Mouse (Mus musculus): ENCODE results near the gene Sst. TPM values are rescaled to one million over a fixed set of nuclear protein-coding genes. Genes with fewer than 3 reads are reported as not detected.

The Sst gene
- polyA plus RNA-seq (2014; fragmentation: Nextera tagmentation; extraction: Ambion mirVana): 6.4 TPM in 1 of 2 replicates, not detected in the other

DNA sequence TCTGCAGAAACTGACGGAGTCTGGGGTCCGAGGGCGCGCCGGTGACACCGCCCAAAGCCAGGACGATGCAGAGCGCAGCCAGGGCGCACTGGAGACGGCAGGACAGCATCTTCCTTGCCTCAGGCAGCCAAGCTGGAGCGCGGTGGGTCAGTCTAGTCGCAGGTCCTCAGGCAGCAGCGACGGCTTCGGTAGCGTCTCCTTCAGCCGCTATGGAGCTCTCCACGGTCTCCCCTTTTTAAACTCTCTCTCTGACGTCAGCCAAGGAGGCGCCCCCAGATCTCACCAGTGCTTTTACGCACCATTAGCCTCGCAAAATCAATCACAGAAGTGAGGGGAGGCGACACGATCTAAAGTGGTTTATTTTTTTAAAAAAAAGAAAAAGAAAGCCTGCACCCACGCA, at the start of gene Sst:
Gene Sst (minus strand): TSS at position 323 of the 400 bp plus-strand sequence.
- H3K9ac ChIP-seq (ENCODE audit: low read length): no peak within 1 kb of the TSS
- ATAC-seq (replicated peaks; ENCODE audit: low FRiP score, low TSS enrichment, low read depth) (no peak), DNase-seq (ENCODE audit: low spot score) (peak; percentile 53)
- no peaks in the 10 kb centered on the region for H3K9me3 ChIP-seq (ENCODE audit: control insufficient read depth, low read length)
- 7% methylated on average over 26 of the region's 26 CpGs for WGBS
- no peaks in the 10 kb centered on the region for H3K36me3 ChIP-seq (ENCODE audit: control insufficient read depth, insufficient read depth, low read length)
- H3K27me3 ChIP-seq (replicated peaks; ENCODE audit: control insufficient read depth, insufficient read depth, low read length): peaks cover 20% of the 10 kb centered on the region
- no peak within 1 kb of the TSS for H3K4me3 ChIP-seq (ENCODE audit: low read depth, low read length)
- H3K27ac ChIP-seq (ENCODE audit: low read depth): no peak within 1 kb of the TSS
- no peaks in the 10 kb centered on the region for H3K4me1 ChIP-seq (replicated peaks; ENCODE audit: control insufficient read depth, insufficient read depth, low read length)
- H3K4me2 ChIP-seq (ENCODE audit: low read length): no peak within 1 kb of the TSS

DNA sequence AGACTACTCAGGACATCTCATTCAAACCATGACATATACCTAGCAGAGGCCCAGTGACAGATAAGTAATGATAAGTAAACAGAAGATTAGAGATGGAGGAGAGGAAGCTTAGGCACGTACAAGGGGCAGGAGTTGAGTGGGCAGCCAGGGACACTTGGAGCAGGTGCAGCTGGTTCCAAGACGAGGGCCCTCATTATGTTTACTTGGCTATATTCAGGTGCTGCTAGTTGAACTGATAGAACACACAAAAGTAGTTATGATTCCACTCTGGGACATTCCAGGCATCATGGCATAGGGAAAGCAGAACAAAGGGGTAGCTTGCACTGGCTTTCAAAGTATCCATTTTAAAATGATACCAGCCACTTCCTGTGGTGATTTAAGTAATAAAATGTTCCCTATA, 43.6 kb upstream of the Sst start:
- no peak overlapping the region for H3K27ac ChIP-seq (ENCODE audit: low read depth)
- no peaks in the 10 kb centered on the region for H3K4me1 ChIP-seq (replicated peaks; ENCODE audit: control insufficient read depth, insufficient read depth, low read length)
- ATAC-seq (replicated peaks; ENCODE audit: low FRiP score, low TSS enrichment, low read depth): no peak
- DNase-seq (ENCODE audit: low spot score): no peak
- H3K9ac ChIP-seq (ENCODE audit: low read length): no peak overlapping the region
- no peak overlapping the region for H3K4me3 ChIP-seq (ENCODE audit: low read depth, low read length)
- WGBS: 36% methylated on average over 2 of the region's 2 CpGs
- H3K27me3 ChIP-seq (replicated peaks; ENCODE audit: control insufficient read depth, insufficient read depth, low read length): no peaks in the 10 kb centered on the region
- no peak overlapping the region for H3K4me2 ChIP-seq (ENCODE audit: low read length)
- H3K9me3 ChIP-seq (ENCODE audit: control insufficient read depth, low read length): no peaks in the 10 kb centered on the region
- no peaks in the 10 kb centered on the region for H3K36me3 ChIP-seq (ENCODE audit: control insufficient read depth, insufficient read depth, low read length)

- no peak within 1 kb of the TSS for H3K27ac ChIP-seq (ENCODE audit: low read depth)
- DNase-seq (ENCODE audit: low spot score) (no peak), ATAC-seq (replicated peaks; ENCODE audit: low FRiP score, low TSS enrichment, low read depth) (no peak)
- no peaks in the 10 kb centered on the region for H3K27me3 ChIP-seq (replicated peaks; ENCODE audit: control insufficient read depth, insufficient read depth, low read length)
- no peaks in the 10 kb centered on the region for H3K4me1 ChIP-seq (replicated peaks; ENCODE audit: control insufficient read depth, insufficient read depth, low read length)
- no peak within 1 kb of the TSS for H3K9ac ChIP-seq (ENCODE audit: low read length)
- H3K9me3 ChIP-seq (ENCODE audit: control insufficient read depth, low read length): no peaks in the 10 kb centered on the region
- WGBS: 85% methylated on average over 11 of the region's 11 CpGs
- no peak within 1 kb of the TSS for H3K4me2 ChIP-seq (ENCODE audit: low read length)
- H3K36me3 ChIP-seq (ENCODE audit: control insufficient read depth, insufficient read depth, low read length): no peaks in the 10 kb centered on the region
- H3K4me3 ChIP-seq (ENCODE audit: low read depth, low read length): no peak within 1 kb of the TSS
Observed at GRCm38 (mm10) chr16:23932294-23932693, 41.5 kb upstream of the Sst start, which contains the start of gene Rtp2. TSS of gene Rtp2 (minus strand) at chr16:23932394.

- no peak for DNase-seq (ENCODE audit: low spot score)
- H3K36me3 ChIP-seq (ENCODE audit: control insufficient read depth, insufficient read depth, low read length): no peaks in the 10 kb centered on the region
- 50% methylated on average over 18 of the region's 18 CpGs for WGBS
Observed at GRCm38 (mm10) chr16:23931275-23931674, 40.5 kb upstream of the Sst start.

DNA sequence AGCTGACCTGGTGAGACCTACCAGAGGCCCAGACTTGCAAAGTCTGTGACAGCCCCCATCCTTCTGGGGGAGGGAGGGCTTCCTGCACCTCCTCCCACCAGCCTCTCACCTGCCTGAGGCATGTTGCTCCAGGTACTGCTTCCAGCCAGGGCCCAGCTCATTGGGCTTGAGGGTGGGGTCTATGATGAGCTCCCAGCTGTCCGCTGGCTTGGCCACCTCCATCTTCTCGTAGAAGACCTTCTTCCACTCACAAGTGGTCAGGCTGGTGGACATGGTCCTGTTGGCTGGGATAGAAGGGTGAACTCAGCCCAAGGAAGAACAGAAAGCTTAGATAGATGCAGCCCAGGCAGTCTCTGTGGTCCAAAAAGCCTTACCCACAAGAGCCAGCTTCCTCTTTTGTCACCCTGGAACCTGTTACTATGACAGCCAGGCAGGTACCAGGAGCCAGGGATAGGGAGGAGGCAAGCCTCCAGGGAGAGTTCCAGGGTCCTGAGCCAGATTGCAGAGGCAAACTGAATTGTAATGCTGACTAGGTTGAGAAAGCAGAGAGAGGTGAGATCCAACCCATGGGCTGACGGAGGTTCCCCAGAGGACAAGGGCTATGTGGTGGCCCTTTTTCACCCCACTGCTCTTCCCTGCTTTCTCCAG, 39.8 kb upstream of the Sst start:
- WGBS: 91% methylated on average over 3 of the region's 3 CpGs
- DNase-seq (ENCODE audit: low spot score): no peak
- ATAC-seq (replicated peaks; ENCODE audit: low FRiP score, low TSS enrichment, low read depth): no peak

More at GRCm38 (mm10) chr16:23931275-23931674, 40.5 kb upstream of the Sst start:
- no peaks in the 10 kb centered on the region for H3K9me3 ChIP-seq (ENCODE audit: control insufficient read depth, low read length)
- no peak overlapping the region for H3K4me3 ChIP-seq (ENCODE audit: low read depth, low read length)
- H3K4me1 ChIP-seq (replicated peaks; ENCODE audit: control insufficient read depth, insufficient read depth, low read length): no peaks in the 10 kb centered on the region
- no peak overlapping the region for H3K27ac ChIP-seq (ENCODE audit: low read depth)
- H3K4me2 ChIP-seq (ENCODE audit: low read length): no peak overlapping the region
- no peak for ATAC-seq (replicated peaks; ENCODE audit: low FRiP score, low TSS enrichment, low read depth)
- no peak overlapping the region for H3K9ac ChIP-seq (ENCODE audit: low read length)
- no peaks in the 10 kb centered on the region for H3K27me3 ChIP-seq (replicated peaks; ENCODE audit: control insufficient read depth, insufficient read depth, low read length)

DNA sequence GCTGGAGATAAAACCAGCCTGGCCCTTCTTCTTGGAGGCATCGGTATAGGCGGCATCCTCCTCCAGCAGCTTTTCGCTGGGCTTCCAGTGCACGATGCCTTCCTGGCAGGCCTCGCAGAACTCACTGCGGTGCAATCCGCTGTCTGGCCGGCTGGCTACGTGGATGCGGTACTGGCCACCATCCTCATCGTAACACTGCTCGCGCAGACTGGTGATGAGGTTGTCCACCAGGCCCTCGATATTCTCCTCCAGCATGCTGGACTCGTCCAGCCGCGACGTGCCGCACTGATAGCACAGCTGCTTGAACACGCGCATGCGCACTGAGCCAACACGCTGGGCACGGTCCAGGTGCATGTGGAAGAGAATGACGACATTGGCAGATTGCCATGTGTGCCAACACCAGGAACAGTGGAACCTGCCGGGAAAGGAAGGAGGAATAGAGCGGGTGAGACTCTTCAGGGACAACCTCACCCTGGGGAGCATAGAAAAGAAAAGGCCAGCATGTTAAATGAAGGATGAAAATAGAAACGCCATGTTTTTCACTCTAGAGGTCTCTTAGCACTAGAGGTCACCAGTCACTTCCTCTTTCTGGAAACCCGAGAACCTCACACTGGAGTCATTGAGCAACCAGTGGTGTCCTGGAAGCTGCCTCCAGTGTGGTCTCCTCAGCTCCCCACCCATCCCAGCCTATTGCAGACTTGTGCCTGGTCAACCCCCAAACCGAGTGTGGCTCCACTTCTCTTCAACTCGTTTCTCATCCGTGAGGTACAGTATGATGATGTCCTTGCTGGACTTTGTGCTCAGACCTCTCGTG, 36.8 kb upstream of the Sst start:
- 91% methylated on average over 33 of the region's 33 CpGs for WGBS
- Histone ChIP-seq H3K9me3 (ENCODE audit: control insufficient read depth, low read length) (no peaks in the 10 kb centered on the region), H3K27ac (ENCODE audit: low read depth) (no peak overlapping the region), H3K4me1 (replicated peaks; ENCODE audit: control insufficient read depth, insufficient read depth, low read length) (no peaks in the 10 kb centered on the region), H3K4me2 (ENCODE audit: low read length) (no peak overlapping the region), H3K36me3 (ENCODE audit: control insufficient read depth, insufficient read depth, low read length) (no peaks in the 10 kb centered on the region), H3K4me3 (ENCODE audit: low read depth, low read length) (no peak overlapping the region), H3K27me3 (replicated peaks; ENCODE audit: control insufficient read depth, insufficient read depth, low read length) (no peaks in the 10 kb centered on the region), H3K9ac (ENCODE audit: low read length) (no peak overlapping the region)
- ATAC-seq (replicated peaks; ENCODE audit: low FRiP score, low TSS enrichment, low read depth) (no peak), DNase-seq (ENCODE audit: low spot score) (no peak)

More for the DNA sequence above, 39.8 kb upstream of the Sst start:
- Histone ChIP-seq H3K4me1 (replicated peaks; ENCODE audit: control insufficient read depth, insufficient read depth, low read length) (no peaks in the 10 kb centered on the region), H3K27ac (ENCODE audit: low read depth) (no peak overlapping the region), H3K4me3 (ENCODE audit: low read depth, low read length) (no peak overlapping the region), H3K36me3 (ENCODE audit: control insufficient read depth, insufficient read depth, low read length) (no peaks in the 10 kb centered on the region), H3K4me2 (ENCODE audit: low read length) (no peak overlapping the region), H3K9ac (ENCODE audit: low read length) (no peak overlapping the region), H3K27me3 (replicated peaks; ENCODE audit: control insufficient read depth, insufficient read depth, low read length) (no peaks in the 10 kb centered on the region), H3K9me3 (ENCODE audit: control insufficient read depth, low read length) (no peaks in the 10 kb centered on the region)

DNA sequence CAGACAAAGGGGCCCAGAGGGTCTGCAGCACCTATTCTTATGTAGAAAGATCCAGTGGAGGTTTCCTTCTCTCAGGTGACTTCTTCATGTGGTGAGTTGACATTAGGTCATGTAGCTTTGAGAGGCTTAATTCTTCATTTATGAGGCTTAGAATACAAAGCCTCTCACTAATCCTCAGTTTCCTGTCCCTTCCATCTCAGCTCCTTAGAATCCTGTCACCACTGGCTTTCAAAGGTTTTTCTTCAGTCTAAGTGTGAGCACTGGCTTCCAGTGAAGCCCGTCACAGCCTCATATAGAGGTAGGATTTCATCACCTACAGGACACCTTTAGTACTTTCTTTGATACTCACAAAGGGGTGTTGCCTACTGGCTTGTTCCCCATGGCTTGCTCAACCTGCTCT, 32.1 kb upstream of the Sst start:
- 83% methylated on average over 1 of the region's 1 CpGs for WGBS
- Histone ChIP-seq H3K36me3 (ENCODE audit: control insufficient read depth, insufficient read depth, low read length) (no peaks in the 10 kb centered on the region), H3K9ac (ENCODE audit: low read length) (no peak overlapping the region), H3K27me3 (replicated peaks; ENCODE audit: control insufficient read depth, insufficient read depth, low read length) (no peaks in the 10 kb centered on the region), H3K27ac (ENCODE audit: low read depth) (no peak overlapping the region), H3K9me3 (ENCODE audit: control insufficient read depth, low read length) (no peaks in the 10 kb centered on the region), H3K4me2 (ENCODE audit: low read length) (no peak overlapping the region), H3K4me1 (replicated peaks; ENCODE audit: control insufficient read depth, insufficient read depth, low read length) (no peaks in the 10 kb centered on the region), H3K4me3 (ENCODE audit: low read depth, low read length) (no peak overlapping the region)
- DNase-seq (ENCODE audit: low spot score): no peak
- ATAC-seq (replicated peaks; ENCODE audit: low FRiP score, low TSS enrichment, low read depth): no peak

GRCm38 (mm10) chr16:23921697-23922096, 30.9 kb upstream of the Sst start:
- Histone ChIP-seq H3K9ac (ENCODE audit: low read length) (no peak overlapping the region), H3K4me1 (replicated peaks; ENCODE audit: control insufficient read depth, insufficient read depth, low read length) (no peaks in the 10 kb centered on the region), H3K4me2 (ENCODE audit: low read length) (no peak overlapping the region), H3K27me3 (replicated peaks; ENCODE audit: control insufficient read depth, insufficient read depth, low read length) (no peaks in the 10 kb centered on the region), H3K36me3 (ENCODE audit: control insufficient read depth, insufficient read depth, low read length) (no peaks in the 10 kb centered on the region), H3K4me3 (ENCODE audit: low read depth, low read length) (no peak overlapping the region), H3K27ac (ENCODE audit: low read depth) (no peak overlapping the region), H3K9me3 (ENCODE audit: control insufficient read depth, low read length) (no peaks in the 10 kb centered on the region)
- DNase-seq (ENCODE audit: low spot score) (no peak), ATAC-seq (replicated peaks; ENCODE audit: low FRiP score, low TSS enrichment, low read depth) (no peak)
- 69% methylated on average over 5 of the region's 5 CpGs for WGBS
